Mouse (Mus musculus) layer of hippocampus, postnatal 14 days (tissue): ENCODE results near the gene G3bp2. TPM values are rescaled to one million over a fixed set of nuclear protein-coding genes. Genes with fewer than 3 reads are reported as not detected.
"Not testable (repeated sequence)": the region's sequence is repeated elsewhere in the genome, so short reads cannot be mapped to it uniquely, and the experiment has no call there.

Source experiments
- DNase-seq, 2 experiments: peaks; one replicate each; pipeline ENCODE4 v3.0.0; 2021 to 2022; ENCODE audit warnings: low spot score in 2 of 2, mixed read lengths in 1 of 2
- long read RNA-seq, 2 experiments: library from polyadenylated mRNA; stranded (forward); transcript quantifications; one replicate each; pipeline ENCODE4 v2.0.0; 2021
- total RNA-seq, 2 experiments: library from RNA; stranded (reverse); gene quantifications; 2 replicates each; pipeline ENCODE4 v1.2.3; 2021

Gene G3bp2
- total RNA-seq, result 100 to 1,000 TPM; 178 to 188 TPM
- long read RNA-seq, experiment 1, full-length matches to known transcripts, result 150 of 219 reads
- long read RNA-seq, experiment 1, partial matches to known transcripts, result 25 of 219 reads
- long read RNA-seq, experiment 1, other reads (novel, unspliced or antisense), result 44 of 219 reads
- long read RNA-seq, experiment 2, full-length matches to known transcripts, result 167 of 265 reads
- long read RNA-seq, experiment 2, partial matches to known transcripts, result 32 of 265 reads
- long read RNA-seq, experiment 2, other reads (novel, unspliced or antisense), result 66 of 265 reads

GRCm38 (mm10) chr5:92083417-92084038, at the start of gene G3bp2:
Gene G3bp2 (minus strand): TSS chr5:92083719.
- peak; percentile 96 to 98 for DNase-seq

- DNase-seq, result not testable (repeated sequence)
Observed at GRCm38 (mm10) chr5:92133006-92133405, 49.5 kb upstream of the G3bp2 start.

- DNase-seq, result no peak
Observed at GRCm38 (mm10) chr5:92132127-92132526, 48.6 kb upstream of the G3bp2 start.

GRCm38 (mm10) chr5:92130040-92130682, 46.6 kb upstream of the G3bp2 start:
- DNase-seq, result no peak

GRCm38 (mm10) chr5:92129321-92129768, 45.8 kb upstream of the G3bp2 start:
- no peak for DNase-seq

- DNase-seq, result no peak
Observed at GRCm38 (mm10) chr5:92128570-92128969, 45.1 kb upstream of the G3bp2 start.

- DNase-seq, result no peak
Observed at GRCm38 (mm10) chr5:92127751-92128150, 44.2 kb upstream of the G3bp2 start.

GRCm38 (mm10) chr5:92127141-92127625, 43.7 kb upstream of the G3bp2 start:
- DNase-seq, result no peak

- DNase-seq, result no peak
Observed at GRCm38 (mm10) chr5:92125446-92125845, 41.9 kb upstream of the G3bp2 start.

- DNase-seq, result no peak
Observed at GRCm38 (mm10) chr5:92121636-92122035, 38.1 kb upstream of the G3bp2 start.

- peak; percentile 53 to 66 for DNase-seq
Observed at GRCm38 (mm10) chr5:92117823-92118403, 34.4 kb upstream of the G3bp2 start.

- no peak for DNase-seq
Observed at GRCm38 (mm10) chr5:92114939-92115338, 31.4 kb upstream of the G3bp2 start.

GRCm38 (mm10) chr5:92114223-92114622, 30.7 kb upstream of the G3bp2 start:
- DNase-seq, result no peak

GRCm38 (mm10) chr5:92113484-92113883, 30.0 kb upstream of the G3bp2 start:
- DNase-seq, result no peak

- no peak for DNase-seq
Observed at GRCm38 (mm10) chr5:92112585-92112984, 29.1 kb upstream of the G3bp2 start.

- DNase-seq, result no peak
Observed at GRCm38 (mm10) chr5:92112175-92112574, 28.7 kb upstream of the G3bp2 start.

GRCm38 (mm10) chr5:92110818-92111355, 27.4 kb upstream of the G3bp2 start:
- no peak for DNase-seq

- no peak for DNase-seq
Observed at GRCm38 (mm10) chr5:92107282-92107681, 23.8 kb upstream of the G3bp2 start.

GRCm38 (mm10) chr5:92106327-92107125, 23.0 kb upstream of the G3bp2 start:
- DNase-seq, result peak in 1 of 2 experiments; percentile 28

- DNase-seq, result no peak
Observed at GRCm38 (mm10) chr5:92103816-92104415, 20.4 kb upstream of the G3bp2 start.
